In genomic region chr1:51996751-51997659, GRCm38 (mm10) we compare ENCODE assay signal across 8 mouse cellular contexts. TPM values are rescaled to one million over a fixed set of nuclear protein-coding genes. Genes with fewer than 3 reads are reported as not detected.
DNase-seq lines count a peak whose midpoint lies in the region; ATAC-seq and TF ChIP-seq lines count a peak whose summit lies in the region.
"Had no signal": no experiment of that assay in that cellular context is flagged by ENCODE, and none has a peak within 500 bp of the region (broad histone marks: within the 10 kb centered on the region; RNA-seq: fewer than 3 reads in every experiment).

No protein-coding gene starts in this region.

- ATAC-seq in heart, embryonic 14.5 days (ENCODE audit: insufficient number of reproducible peaks, insufficient read depth, low FRiP score, low read depth), result peak; percentile 93
- ATAC-seq in lung, embryonic 14.5 days (ENCODE audit: insufficient read depth), result peak; percentile 92

- DNase-seq in urinary bladder, postnatal 14 days (ENCODE audit: low spot score), result peak; percentile 16
- DNase-seq in urinary bladder, adult 2 months (ENCODE audit: low spot score), result no peak
- DNase-seq in lung, embryonic 14.5 days, result peak; percentile 84
- no peak for DNase-seq in gastrocnemius, postnatal 36 days
- DNase-seq in layer of hippocampus, adult 9-11 months, result no peak
- DNase-seq in adrenal gland, adult 8-10 months, result no peak

- H3K4me3 ChIP-seq in heart, embryonic 14.5 days (ENCODE audit: control insufficient read depth in 1 of 2, insufficient read depth in 1 of 2, low read depth in 1 of 2, low read length in 2 of 2), result no peak overlapping the region
- no peak overlapping the region for H3K4me3 ChIP-seq in lung, embryonic 14.5 days (ENCODE audit: low read depth, low read length)

- no peak overlapping the region for H3K9ac ChIP-seq in heart, embryonic 14.5 days (ENCODE audit: low read length)
- H3K9ac ChIP-seq in lung, embryonic 14.5 days, result no peak overlapping the region
- H3K9ac ChIP-seq: liver, embryonic 14.5 days had no signal

- H3K27me3 ChIP-seq in heart, embryonic 14.5 days (ENCODE audit: control insufficient read depth, insufficient read depth, low read length), result no peaks in the 10 kb centered on the region
- no peaks in the 10 kb centered on the region for H3K27me3 ChIP-seq in lung, embryonic 14.5 days (ENCODE audit: insufficient read depth, low read length)

- H3K4me2 ChIP-seq in heart, embryonic 14.5 days (ENCODE audit: low read length), result peak overlapping the region; percentile 16
- H3K4me2 ChIP-seq in lung, embryonic 14.5 days, result peak overlapping the region; percentile 27

- H3K27ac ChIP-seq in heart, embryonic 14.5 days (replicated peaks in 1 of 2; ENCODE audit: control insufficient read depth in 1 of 2, insufficient read depth in 1 of 2, low read depth in 2 of 2, low read length in 2 of 2), result peak overlapping the region; percentile 85 to 89
- peak overlapping the region; percentile 95 for H3K27ac ChIP-seq in lung, embryonic 14.5 days (ENCODE audit: low read depth)
- H3K27ac ChIP-seq: liver, embryonic 14.5 days had no signal

- no peaks in the 10 kb centered on the region for H3K9me3 ChIP-seq in heart, embryonic 14.5 days (ENCODE audit: control insufficient read depth, low read length)
- no peaks in the 10 kb centered on the region for H3K9me3 ChIP-seq in lung, embryonic 14.5 days (ENCODE audit: low read depth, low read length)

- no peaks in the 10 kb centered on the region for H3K36me3 ChIP-seq in heart, embryonic 14.5 days (ENCODE audit: control insufficient read depth, insufficient read depth, low read length)
- no peaks in the 10 kb centered on the region for H3K36me3 ChIP-seq in lung, embryonic 14.5 days (ENCODE audit: insufficient read depth)

- H3K4me1 ChIP-seq in heart, embryonic 14.5 days (ENCODE audit: control insufficient read depth in 2 of 2, insufficient read depth in 2 of 2, low read length in 2 of 2), result peaks cover 10 to 28% of the 10 kb centered on the region in 2 experiments
- peaks cover 17% of the 10 kb centered on the region for H3K4me1 ChIP-seq in lung, embryonic 14.5 days (ENCODE audit: insufficient read depth)

- no peak for TF ChIP-seq CTCF in lung, embryonic 14.5 days (IDR thresholded peaks at IDR 0.05; ENCODE audit: low read depth)

- intact Hi-C loops in gastrocnemius, postnatal 36 days (cut with DNase I), result no loop called here

- 14% methylated on average over 11 of the region's 11 CpGs for WGBS in heart, embryonic 14.5 days
- 8% methylated on average over 11 of the region's 11 CpGs for WGBS in lung, embryonic 14.5 days

RNA-seq across cellular contexts. Expression of gene Stat4, which starts 10.1 kb away (rescaled TPM):
- polyA plus RNA-seq in urinary bladder, adult 2 months (2012; rRNA removed), result 0.85 and 0.94 TPM in 2 replicates
- 1.3 and 2.4 TPM in 2 replicates for polyA plus RNA-seq in heart, embryonic 14.5 days (2014; fragmentation: Nextera tagmentation; extraction: Ambion mirVana)
- 3.2 and 4.0 TPM in 2 replicates for polyA plus RNA-seq in lung, embryonic 14.5 days (2014; fragmentation: Nextera tagmentation; extraction: Ambion mirVana)
- total RNA-seq in gastrocnemius, postnatal 36 days (2021), result under 1 TPM in 1 of 2 experiments, not detected in 1; 0.18 TPM
- total RNA-seq in adrenal gland, adult 8-10 months (2022), result under 1 TPM; 0.35 to 0.99 (median 0.48) TPM

Comparison
In these comparisons a context has a peak if more than half of its experiments do, and no peak if none do; other contexts are left out.
1. DNase-seq: peak in urinary bladder, postnatal 14 days (single experiment) and lung, embryonic 14.5 days (single experiment); none in urinary bladder, adult 2 months (single experiment), gastrocnemius, postnatal 36 days (0 of 2), layer of hippocampus, adult 9-11 months (single experiment) and adrenal gland, adult 8-10 months (single experiment).